Mouse (Mus musculus): ENCODE measurements around the gene Zfyve27.
A peak's percentile ranks its signal among the peaks of the same experiment; 100 is the strongest.

The Zfyve27 gene

DNA sequence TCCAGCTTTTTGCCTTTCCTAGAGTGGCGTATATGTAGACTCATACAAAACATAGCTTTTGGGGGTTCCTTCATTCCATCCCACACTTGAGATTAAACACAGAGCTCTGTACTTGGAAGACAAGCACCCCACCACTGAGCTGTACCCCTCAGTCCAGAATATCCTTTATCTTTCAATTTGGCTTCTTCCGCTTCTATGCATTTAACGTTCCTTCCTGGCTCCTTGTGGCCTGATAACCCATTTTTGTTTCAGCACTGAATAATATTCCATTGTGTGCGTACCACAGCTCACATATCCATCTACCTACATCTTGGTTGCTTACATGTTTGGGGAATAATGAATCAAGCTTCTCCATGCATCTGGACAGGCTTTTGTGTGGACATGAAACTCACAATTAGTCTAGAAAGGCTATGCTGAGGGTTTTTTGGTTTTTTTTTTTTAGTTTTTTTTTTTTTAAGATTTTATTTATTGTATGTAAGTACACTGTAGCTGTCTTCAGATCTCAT is 26.5 kb upstream of the Zfyve27 start:
- peaks cover 85% of the 10 kb centered on the region for H3K4me1 ChIP-seq (replicated peaks; ENCODE audit: low read depth, low read length)
- no peak for TF ChIP-seq POU5F1 (IDR thresholded peaks at IDR 0.05; ENCODE audit: borderline replicate concordance, low read length)
- no peak for TF ChIP-seq CTCF (conservative IDR thresholded peaks at IDR 0.05; ENCODE audit: low read length)
- TF ChIP-seq NANOG (IDR thresholded peaks at IDR 0.05; ENCODE audit: borderline replicate concordance, low read length): no peak
- peaks cover 4% of the 10 kb centered on the region; the same call in 1 of the 2 replicates for H3K36me3 ChIP-seq (ENCODE audit: insufficient read depth, low read length)
- no peaks in the 10 kb centered on the region for H3K27me3 ChIP-seq (ENCODE audit: insufficient read depth, low read length)
- H3K9me3 ChIP-seq (ENCODE audit: low read length): no peaks in the 10 kb centered on the region
- peak overlapping the region; percentile 57 for H3K4me3 ChIP-seq (replicated peaks; ENCODE audit: low read length)

DNA sequence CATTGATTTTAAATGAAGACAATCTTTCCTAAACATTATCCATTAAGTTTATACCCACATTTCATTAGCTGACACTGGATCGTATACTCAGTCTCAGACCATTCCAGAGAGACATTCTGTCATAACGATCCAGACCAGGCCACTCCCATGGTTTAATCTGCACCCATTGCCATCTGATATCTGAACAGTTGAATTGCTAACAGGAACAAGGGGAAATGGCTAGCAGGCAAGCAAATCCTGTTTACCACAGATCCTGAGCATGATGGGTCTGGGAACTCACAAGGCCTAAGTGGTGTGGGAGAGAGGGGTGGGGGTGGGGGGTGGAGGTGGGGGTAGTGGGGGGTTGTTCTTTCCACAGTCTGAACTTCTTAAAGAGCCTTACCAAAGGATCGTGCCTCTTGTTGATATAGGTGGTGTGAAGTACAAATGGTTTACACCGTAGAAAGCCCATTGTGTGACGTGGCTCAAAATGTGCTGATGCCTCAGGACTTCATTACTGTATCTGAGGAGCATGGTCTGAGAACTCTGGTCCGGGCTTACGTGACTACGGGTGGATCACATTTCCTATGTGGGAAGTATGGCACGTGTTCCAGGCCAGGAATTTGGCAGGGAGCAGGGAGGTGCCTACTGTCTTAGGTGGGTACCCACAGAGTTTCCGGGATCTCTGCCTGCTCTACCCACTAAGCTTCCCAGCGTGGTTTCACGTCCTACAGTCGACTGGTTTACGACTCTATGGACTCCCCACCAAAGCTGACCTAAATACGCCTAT is 25.1 kb upstream of the Zfyve27 start:
- Histone ChIP-seq H3K9me3 (ENCODE audit: low read length) (no peaks in the 10 kb centered on the region), H3K36me3 (ENCODE audit: insufficient read depth, low read length) (no peaks in the 10 kb centered on the region), H3K4me3 (replicated peaks; ENCODE audit: low read length) (no peak overlapping the region), H3K27me3 (ENCODE audit: insufficient read depth, low read length) (no peaks in the 10 kb centered on the region), H3K4me1 (replicated peaks; ENCODE audit: low read depth, low read length) (peaks cover 86% of the 10 kb centered on the region)
- TF ChIP-seq CTCF (conservative IDR thresholded peaks at IDR 0.05; ENCODE audit: low read length) (no peak), NANOG (IDR thresholded peaks at IDR 0.05; ENCODE audit: borderline replicate concordance, low read length) (no peak), POU5F1 (IDR thresholded peaks at IDR 0.05; ENCODE audit: borderline replicate concordance, low read length) (no peak)

DNA sequence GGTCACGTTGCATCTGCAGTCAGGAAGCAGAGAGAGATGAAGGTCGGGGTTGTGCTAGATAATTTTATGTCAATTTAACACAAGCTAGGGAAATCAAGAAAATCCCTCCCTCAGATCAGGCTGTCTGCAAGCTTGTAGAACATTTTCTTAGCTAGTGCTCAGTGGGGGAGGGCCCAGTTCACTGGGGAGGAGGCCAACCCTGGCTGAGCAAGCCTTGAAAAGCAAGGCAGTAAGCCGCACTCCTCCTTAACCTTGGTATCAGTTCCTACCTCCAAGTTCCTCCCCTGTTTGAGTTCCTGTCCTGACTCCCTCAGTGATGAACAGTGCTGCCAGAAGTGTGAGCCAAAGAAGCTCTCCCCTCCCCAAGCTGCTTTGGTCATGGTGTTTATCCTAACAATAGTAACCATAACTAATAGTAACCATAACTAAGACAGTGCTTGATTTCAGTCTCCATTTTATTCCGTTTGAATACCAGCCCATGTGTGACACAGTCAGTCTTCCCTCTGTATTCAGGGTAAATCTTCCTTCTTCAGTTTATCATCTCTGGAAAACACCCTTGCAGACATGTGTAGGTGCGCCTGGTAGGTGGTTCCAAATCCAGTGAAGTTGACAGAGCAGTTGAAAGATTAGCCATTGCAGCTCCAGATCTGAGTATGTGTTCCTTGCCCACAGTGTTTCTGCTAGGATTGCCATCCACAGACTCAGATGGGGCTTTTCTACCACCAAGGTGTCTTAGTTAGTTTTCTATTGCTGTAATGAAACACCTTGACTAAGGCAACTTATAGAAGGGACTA is 23.8 kb upstream of the Zfyve27 start:
- no peak overlapping the region for H3K4me3 ChIP-seq (replicated peaks; ENCODE audit: low read length)
- H3K4me1 ChIP-seq (replicated peaks; ENCODE audit: low read depth, low read length): peaks cover 83% of the 10 kb centered on the region
- no peaks in the 10 kb centered on the region for H3K9me3 ChIP-seq (ENCODE audit: low read length)
- no peak for TF ChIP-seq CTCF (conservative IDR thresholded peaks at IDR 0.05; ENCODE audit: low read length)
- TF ChIP-seq POU5F1 (IDR thresholded peaks at IDR 0.05; ENCODE audit: borderline replicate concordance, low read length): no peak
- TF ChIP-seq NANOG (IDR thresholded peaks at IDR 0.05; ENCODE audit: borderline replicate concordance, low read length): no peak
- H3K36me3 ChIP-seq (ENCODE audit: insufficient read depth, low read length): no peaks in the 10 kb centered on the region
- H3K27me3 ChIP-seq (ENCODE audit: insufficient read depth, low read length): no peaks in the 10 kb centered on the region

DNA sequence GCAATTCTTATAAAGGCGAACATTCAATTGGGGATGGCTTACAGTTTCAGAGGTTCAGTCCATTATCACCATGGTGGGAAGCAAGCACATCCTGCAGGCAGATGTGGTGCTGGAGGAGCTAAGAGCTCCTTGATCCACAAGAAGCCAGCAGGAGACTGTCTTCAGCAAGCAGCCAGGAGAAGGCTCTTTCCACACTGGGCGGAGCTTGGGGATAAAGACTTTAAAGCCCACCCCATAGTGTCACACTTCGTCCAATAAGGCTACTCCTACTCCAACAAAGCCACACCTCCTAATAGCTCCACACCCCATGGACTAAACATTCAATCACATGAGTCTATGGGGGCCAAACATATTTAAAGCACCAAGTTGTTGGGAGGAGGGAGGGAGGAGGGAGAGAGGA is 21.8 kb upstream of the Zfyve27 start:
- no peaks in the 10 kb centered on the region for H3K9me3 ChIP-seq (ENCODE audit: low read length)
- H3K4me1 ChIP-seq (replicated peaks; ENCODE audit: low read depth, low read length): peaks cover 79% of the 10 kb centered on the region
- no peaks in the 10 kb centered on the region for H3K36me3 ChIP-seq (ENCODE audit: insufficient read depth, low read length)
- TF ChIP-seq POU5F1 (IDR thresholded peaks at IDR 0.05; ENCODE audit: borderline replicate concordance, low read length) (no peak), CTCF (conservative IDR thresholded peaks at IDR 0.05; ENCODE audit: low read length) (no peak), NANOG (IDR thresholded peaks at IDR 0.05; ENCODE audit: borderline replicate concordance, low read length) (no peak)
- H3K4me3 ChIP-seq (replicated peaks; ENCODE audit: low read length): 0 out of 2 replicates have a peak overlapping the region, but pooled peaks have one; percentile 2
- peaks cover 15% of the 10 kb centered on the region for H3K27me3 ChIP-seq (ENCODE audit: insufficient read depth, low read length)

DNA sequence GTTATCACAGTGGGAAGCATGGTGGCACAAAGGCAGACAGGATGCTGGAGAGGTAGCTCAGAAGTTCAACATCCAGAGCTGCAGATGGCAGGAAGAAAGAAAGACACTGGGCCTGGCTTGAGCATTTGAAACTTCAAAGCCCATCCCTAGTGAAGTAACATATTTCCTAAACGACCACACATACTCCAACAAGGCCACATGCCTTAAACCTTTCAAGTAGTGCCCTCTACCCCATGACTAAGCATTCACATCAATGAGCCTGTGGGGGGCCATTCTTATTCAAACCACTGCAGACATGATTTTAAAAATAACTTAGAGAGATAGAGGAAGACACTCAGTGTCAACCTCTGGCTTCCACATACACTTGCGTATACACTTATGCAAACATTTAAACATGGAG is 21.0 kb upstream of the Zfyve27 start:
- TF ChIP-seq CTCF (conservative IDR thresholded peaks at IDR 0.05; ENCODE audit: low read length): no peak
- TF ChIP-seq POU5F1 (IDR thresholded peaks at IDR 0.05; ENCODE audit: borderline replicate concordance, low read length): 0 out of 2 replicates have a peak, but pooled peaks have one; percentile 17
- peak; percentile 87 for TF ChIP-seq NANOG (IDR thresholded peaks at IDR 0.05; ENCODE audit: borderline replicate concordance, low read length)
- no peaks in the 10 kb centered on the region for H3K36me3 ChIP-seq (ENCODE audit: insufficient read depth, low read length)

GRCm38 (mm10) chr19:42144067-42144466 is 19.7 kb upstream of the Zfyve27 start:
- peaks cover 73% of the 10 kb centered on the region for H3K4me1 ChIP-seq (replicated peaks; ENCODE audit: low read depth, low read length)
- H3K36me3 ChIP-seq (ENCODE audit: insufficient read depth, low read length): 0 out of 2 replicates have a peak, but pooled peaks cover under 1% of the 10 kb centered on the region
- no peak overlapping the region for H3K4me3 ChIP-seq (replicated peaks; ENCODE audit: low read length)
- no peaks in the 10 kb centered on the region for H3K9me3 ChIP-seq (ENCODE audit: low read length)
- peaks cover 30% of the 10 kb centered on the region for H3K27me3 ChIP-seq (ENCODE audit: insufficient read depth, low read length)
- TF ChIP-seq CTCF (conservative IDR thresholded peaks at IDR 0.05; ENCODE audit: low read length) (no peak), NANOG (IDR thresholded peaks at IDR 0.05; ENCODE audit: borderline replicate concordance, low read length) (no peak), POU5F1 (IDR thresholded peaks at IDR 0.05; ENCODE audit: borderline replicate concordance, low read length) (no peak)

More for the DNA sequence above, 21.0 kb upstream of the Zfyve27 start:
- Histone ChIP-seq H3K27me3 (ENCODE audit: insufficient read depth, low read length) (peaks cover 17% of the 10 kb centered on the region), H3K9me3 (ENCODE audit: low read length) (no peaks in the 10 kb centered on the region), H3K4me1 (replicated peaks; ENCODE audit: low read depth, low read length) (peaks cover 73% of the 10 kb centered on the region), H3K4me3 (replicated peaks; ENCODE audit: low read length) (no peak overlapping the region)

- Histone ChIP-seq H3K4me3 (replicated peaks; ENCODE audit: low read length) (no peak overlapping the region), H3K4me1 (replicated peaks; ENCODE audit: low read depth, low read length) (peaks cover 73% of the 10 kb centered on the region), H3K36me3 (ENCODE audit: insufficient read depth, low read length) (peaks cover 6% of the 10 kb centered on the region; the same call in 1 of the 2 replicates), H3K27me3 (ENCODE audit: insufficient read depth, low read length) (peaks cover 36% of the 10 kb centered on the region), H3K9me3 (ENCODE audit: low read length) (no peaks in the 10 kb centered on the region)
- TF ChIP-seq POU5F1 (IDR thresholded peaks at IDR 0.05; ENCODE audit: borderline replicate concordance, low read length): no peak
- peak; percentile 72 for TF ChIP-seq CTCF (conservative IDR thresholded peaks at IDR 0.05; ENCODE audit: low read length)
Observed at GRCm38 (mm10) chr19:42144541-42145167, 19.1 kb upstream of the Zfyve27 start.

GRCm38 (mm10) chr19:42145210-42145609 is 18.5 kb upstream of the Zfyve27 start:
- Histone ChIP-seq H3K36me3 (ENCODE audit: insufficient read depth, low read length) (peaks cover 12% of the 10 kb centered on the region), H3K4me3 (replicated peaks; ENCODE audit: low read length) (no peak overlapping the region), H3K27me3 (ENCODE audit: insufficient read depth, low read length) (peaks cover 37% of the 10 kb centered on the region), H3K4me1 (replicated peaks; ENCODE audit: low read depth, low read length) (peaks cover 73% of the 10 kb centered on the region), H3K9me3 (ENCODE audit: low read length) (no peaks in the 10 kb centered on the region)
- no peak for TF ChIP-seq POU5F1 (IDR thresholded peaks at IDR 0.05; ENCODE audit: borderline replicate concordance, low read length)
- TF ChIP-seq CTCF (conservative IDR thresholded peaks at IDR 0.05; ENCODE audit: low read length): no peak
- TF ChIP-seq NANOG (IDR thresholded peaks at IDR 0.05; ENCODE audit: borderline replicate concordance, low read length): no peak
